Mouse (Mus musculus): ENCODE data around the gene Abhd16a. TPM values are rescaled to one million over a fixed set of nuclear protein-coding genes. Genes with fewer than 3 reads are reported as not detected.

Gene Abhd16a
- polyA plus RNA-seq, 1 experiment from 2014 or later, result 79.7 TPM

GRCm38 (mm10) chr17:35070556-35071229 is 18.4 kb upstream of the Abhd16a start:
- H3K27me3 ChIP-seq (ENCODE audit: insufficient read depth, low read length), result peaks cover 12% of the 10 kb centered on the region
- no peak overlapping the region for H3K4me2 ChIP-seq
- no peaks in the 10 kb centered on the region for H3K36me3 ChIP-seq (ENCODE audit: insufficient read depth)
- peak; percentile 28; the same call in 1 of the 2 replicates for TF ChIP-seq CTCF (IDR thresholded peaks at IDR 0.05; ENCODE audit: low read depth)
- H3K4me3 ChIP-seq (ENCODE audit: low read depth, low read length), result no peak overlapping the region
- H3K27ac ChIP-seq (ENCODE audit: low read depth), result peak overlapping the region; percentile 76
- WGBS, result 39% methylated on average over 6 of the region's 6 CpGs
- H3K9ac ChIP-seq, result no peak overlapping the region
- ATAC-seq (ENCODE audit: insufficient read depth), result 0 out of 2 replicates have a peak, but pooled peaks have one; percentile 38
- peak; percentile 56 for DNase-seq
- no peaks in the 10 kb centered on the region for H3K4me1 ChIP-seq (ENCODE audit: insufficient read depth)
- H3K9me3 ChIP-seq (ENCODE audit: low read depth, low read length), result no peaks in the 10 kb centered on the region

GRCm38 (mm10) chr17:35071454-35071853 is 17.6 kb upstream of the Abhd16a start:
- no peak overlapping the region for H3K4me2 ChIP-seq
- no peak for DNase-seq
- no peaks in the 10 kb centered on the region for H3K9me3 ChIP-seq (ENCODE audit: low read depth, low read length)
- peaks cover 7% of the 10 kb centered on the region for H3K27me3 ChIP-seq (ENCODE audit: insufficient read depth, low read length)
- no peak for ATAC-seq (ENCODE audit: insufficient read depth)
- no peaks in the 10 kb centered on the region for H3K36me3 ChIP-seq (ENCODE audit: insufficient read depth)
- peak overlapping the region; percentile 76 for H3K27ac ChIP-seq (ENCODE audit: low read depth)
- H3K9ac ChIP-seq, result no peak overlapping the region
- no peak for TF ChIP-seq CTCF (IDR thresholded peaks at IDR 0.05; ENCODE audit: low read depth)
- H3K4me1 ChIP-seq (ENCODE audit: insufficient read depth), result no peaks in the 10 kb centered on the region
- no peak overlapping the region for H3K4me3 ChIP-seq (ENCODE audit: low read depth, low read length)
- 68% methylated on average over 9 of the region's 9 CpGs for WGBS

- WGBS, result 47% methylated on average over 17 of the region's 17 CpGs
- TF ChIP-seq CTCF (IDR thresholded peaks at IDR 0.05; ENCODE audit: low read depth), result no peak
Measured at GRCm38 (mm10) chr17:35074097-35074496, 15.0 kb upstream of the Abhd16a start.

GRCm38 (mm10) chr17:35076507-35077176 is 12.4 kb upstream of the Abhd16a start, which contains the start of gene Ly6g6e:
Gene Ly6g6e (plus strand): TSS chr17:35076902.
- ATAC-seq (ENCODE audit: insufficient read depth), result no peak
- no peak for TF ChIP-seq CTCF (IDR thresholded peaks at IDR 0.05; ENCODE audit: low read depth)
- no peak for DNase-seq
- H3K4me2 ChIP-seq, result peak within 1 kb of the TSS; percentile 54
- peak within 1 kb of the TSS; percentile 44 for H3K9ac ChIP-seq
- no peaks in the 10 kb centered on the region for H3K9me3 ChIP-seq (ENCODE audit: low read depth, low read length)
- H3K4me1 ChIP-seq (ENCODE audit: insufficient read depth), result 0 out of 2 replicates have a peak, but pooled peaks cover 4% of the 10 kb centered on the region
- H3K27me3 ChIP-seq (ENCODE audit: insufficient read depth, low read length), result no peaks in the 10 kb centered on the region
- H3K4me3 ChIP-seq (ENCODE audit: low read depth, low read length), result peak within 1 kb of the TSS; percentile 21
- 26% methylated on average over 10 of the region's 10 CpGs for WGBS
- peak within 1 kb of the TSS; percentile 69; the same call in 1 of the 2 replicates for H3K27ac ChIP-seq (ENCODE audit: low read depth)
- H3K36me3 ChIP-seq (ENCODE audit: insufficient read depth), result no peaks in the 10 kb centered on the region

More at GRCm38 (mm10) chr17:35074097-35074496, 15.0 kb upstream of the Abhd16a start:
- no peak overlapping the region for H3K4me3 ChIP-seq (ENCODE audit: low read depth, low read length)
- no peaks in the 10 kb centered on the region for H3K9me3 ChIP-seq (ENCODE audit: low read depth, low read length)
- 0 out of 2 replicates have a peak, but pooled peaks cover 4% of the 10 kb centered on the region for H3K4me1 ChIP-seq (ENCODE audit: insufficient read depth)
- H3K27me3 ChIP-seq (ENCODE audit: insufficient read depth, low read length), result no peaks in the 10 kb centered on the region
- H3K36me3 ChIP-seq (ENCODE audit: insufficient read depth), result no peaks in the 10 kb centered on the region
- no peak overlapping the region for H3K27ac ChIP-seq (ENCODE audit: low read depth)
- H3K9ac ChIP-seq, result no peak overlapping the region
- DNase-seq (no peak), ATAC-seq (ENCODE audit: insufficient read depth) (no peak)
- H3K4me2 ChIP-seq, result no peak overlapping the region

- no peak for DNase-seq
- WGBS, result 33% methylated on average over 2 of the region's 2 CpGs
- ATAC-seq (ENCODE audit: insufficient read depth), result no peak
- Histone ChIP-seq H3K36me3 (ENCODE audit: insufficient read depth) (no peaks in the 10 kb centered on the region), H3K4me3 (ENCODE audit: low read depth, low read length) (peak overlapping the region; percentile 21), H3K9me3 (ENCODE audit: low read depth, low read length) (no peaks in the 10 kb centered on the region), H3K27ac (ENCODE audit: low read depth) (peak overlapping the region; percentile 69; the same call in 1 of the 2 replicates), H3K27me3 (ENCODE audit: insufficient read depth, low read length) (no peaks in the 10 kb centered on the region), H3K4me2 (peak overlapping the region; percentile 54), H3K4me1 (ENCODE audit: insufficient read depth) (0 out of 2 replicates have a peak, but pooled peaks cover 4% of the 10 kb centered on the region), H3K9ac (peak overlapping the region; percentile 44)
- TF ChIP-seq CTCF (IDR thresholded peaks at IDR 0.05; ENCODE audit: low read depth), result no peak
Measured at GRCm38 (mm10) chr17:35077285-35077684, 11.8 kb upstream of the Abhd16a start.

DNA sequence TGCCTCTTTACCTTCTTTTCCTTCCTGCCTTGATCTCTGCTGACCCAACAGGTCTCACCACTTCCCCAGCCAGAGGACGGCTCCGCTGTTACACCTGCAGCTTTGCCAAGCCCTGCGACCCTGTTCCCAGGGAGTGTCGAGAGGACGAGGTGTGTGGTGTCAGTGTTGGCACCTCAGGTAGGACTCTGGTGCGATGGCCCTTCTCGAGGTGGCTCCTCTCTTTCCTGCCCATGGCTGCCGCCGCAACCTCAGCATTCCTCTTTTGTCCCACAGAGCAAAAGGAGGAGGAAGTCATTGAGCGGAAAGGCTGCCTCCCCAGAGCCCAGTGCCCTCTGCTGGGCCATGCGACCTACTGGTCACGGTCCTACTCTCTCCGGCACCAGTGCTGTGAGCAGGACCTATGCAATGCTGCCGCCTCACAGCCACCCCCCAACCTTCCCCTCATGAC is 11.3 kb upstream of the Abhd16a start, which contains the start of gene Ly6g6d:
Gene Ly6g6d (minus strand): TSS at position 280 of the 448 bp plus-strand sequence.
- WGBS, result 10% methylated on average over 14 of the region's 14 CpGs
- H3K27me3 ChIP-seq (ENCODE audit: insufficient read depth, low read length), result no peaks in the 10 kb centered on the region
- peak; percentile 65 for TF ChIP-seq CTCF (IDR thresholded peaks at IDR 0.05; ENCODE audit: low read depth)
- 0 out of 2 replicates have a peak, but pooled peaks cover 4% of the 10 kb centered on the region for H3K4me1 ChIP-seq (ENCODE audit: insufficient read depth)
- peak within 1 kb of the TSS; percentile 54 for H3K4me2 ChIP-seq
- no peaks in the 10 kb centered on the region for H3K9me3 ChIP-seq (ENCODE audit: low read depth, low read length)
- H3K27ac ChIP-seq (ENCODE audit: low read depth), result peak within 1 kb of the TSS; percentile 69; the same call in 1 of the 2 replicates
- peak within 1 kb of the TSS; percentile 44 for H3K9ac ChIP-seq
- no peaks in the 10 kb centered on the region for H3K36me3 ChIP-seq (ENCODE audit: insufficient read depth)
- peak within 1 kb of the TSS; percentile 21 for H3K4me3 ChIP-seq (ENCODE audit: low read depth, low read length)
- ATAC-seq (ENCODE audit: insufficient read depth) (peak; percentile 75), DNase-seq (peak; percentile 60)

DNA sequence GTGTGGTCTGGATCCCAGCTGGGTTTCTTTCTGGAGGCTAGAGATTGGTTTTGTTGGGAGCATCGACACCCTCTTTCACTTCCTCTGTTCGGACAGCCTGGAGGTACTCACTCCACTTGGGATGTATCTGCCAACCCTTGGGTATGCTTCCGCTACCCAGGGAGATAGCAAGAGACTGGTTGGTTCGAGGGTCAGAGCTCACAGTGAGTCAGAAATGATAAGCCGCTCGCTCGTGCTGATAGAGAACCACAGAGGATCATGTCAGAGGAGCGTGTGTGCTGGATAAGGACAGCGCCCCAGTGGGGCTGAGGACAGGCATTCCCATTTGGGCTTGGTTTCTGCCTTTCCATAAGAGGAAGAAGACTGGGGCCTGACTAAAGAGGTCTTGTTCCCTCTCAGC is 9.3 kb upstream of the Abhd16a start:
- no peak for DNase-seq
- ATAC-seq (ENCODE audit: insufficient read depth), result no peak
- Histone ChIP-seq H3K9me3 (ENCODE audit: low read depth, low read length) (no peaks in the 10 kb centered on the region), H3K4me1 (ENCODE audit: insufficient read depth) (0 out of 2 replicates have a peak, but pooled peaks cover 4% of the 10 kb centered on the region), H3K27me3 (ENCODE audit: insufficient read depth, low read length) (no peaks in the 10 kb centered on the region), H3K4me3 (ENCODE audit: low read depth, low read length) (no peak overlapping the region), H3K9ac (peak overlapping the region; percentile 15; the same call in 1 of the 2 replicates), H3K4me2 (no peak overlapping the region), H3K36me3 (ENCODE audit: insufficient read depth) (no peaks in the 10 kb centered on the region), H3K27ac (ENCODE audit: low read depth) (no peak overlapping the region)
- no peak for TF ChIP-seq CTCF (IDR thresholded peaks at IDR 0.05; ENCODE audit: low read depth)
- 40% methylated on average over 9 of the region's 9 CpGs for WGBS

All from lung, embryonic 14.5 days (tissue).